Mouse (Mus musculus): ENCODE data around the gene Pdgfb.

DNA sequence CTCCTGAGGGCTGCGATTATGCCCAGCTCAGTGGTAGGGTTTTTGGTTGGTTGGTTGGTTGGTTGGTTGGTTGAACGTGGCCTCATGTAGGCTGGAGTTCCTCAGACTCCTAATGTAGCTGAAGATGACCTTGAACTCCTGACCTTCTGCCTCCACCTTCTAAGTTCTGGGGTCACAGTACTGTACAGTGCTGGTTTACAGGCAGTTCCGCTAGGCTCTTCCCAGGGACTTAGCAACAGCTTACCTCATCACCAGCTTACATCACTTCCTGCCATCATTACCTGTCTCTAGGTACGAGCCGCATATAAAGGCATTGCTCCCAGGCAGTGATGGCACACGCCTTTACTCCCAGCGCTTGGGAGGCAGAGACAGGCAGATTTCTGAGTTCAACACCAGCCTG is 43.4 kb upstream of the Pdgfb start:
- no peak for TF ChIP-seq MYOG (IDR thresholded peaks at IDR 0.05; ENCODE audit: control insufficient read depth, extremely low read depth, insufficient read length)
- no peak for TF ChIP-seq CTCF (IDR thresholded peaks at IDR 0.05; ENCODE audit: control insufficient read depth, insufficient read depth, insufficient read length)
